Mouse (Mus musculus) ES-E14 (cell line): ENCODE measurements around the gene Slk. TPM values are rescaled to one million over a fixed set of nuclear protein-coding genes. Genes with fewer than 3 reads are reported as not detected.

Experiments used
- DNase-seq: peaks from one replicate; pipeline ENCODE4 v3.0.0-alpha.2; 2013; ENCODE audit warnings: low read depth, low spot score
- H3K27ac ChIP-seq: 2 replicates; pipeline ENCODE4 v1.5.1; 2012; ENCODE audit warnings: low read depth, mild to moderate bottlenecking, low read length, moderate library complexity, mixed read lengths; ENCODE audit not compliant: poor library complexity, insufficient read depth, severe bottlenecking
- H3K36me3 ChIP-seq: 2 replicates; pipeline ENCODE4 v1.6.1; 2012; ENCODE audit warnings: mild to moderate bottlenecking, low read length, moderate library complexity, mixed read lengths; ENCODE audit not compliant: control insufficient read depth, poor library complexity, insufficient read depth, severe bottlenecking
- H3K4me1 ChIP-seq, 2 experiments: fragments of 150-350 bp in 1 of 2; sonication (generic) in 1 of 2; 2 replicates each; pipeline ENCODE4 v1.6.1; 2012; ENCODE audit warnings: low read length in 2 of 2, mild to moderate bottlenecking in 1 of 2, mixed read lengths in 1 of 2; ENCODE audit not compliant: control insufficient read depth in 2 of 2, insufficient read depth in 2 of 2, poor library complexity in 1 of 2
- H3K4me3 ChIP-seq, 2 experiments: fragments of 150-350 bp in 1 of 2; sonication (generic) in 1 of 2; 2 replicates each; pipeline ENCODE4 v1.5.1; 2012; ENCODE audit warnings: low read length in 2 of 2, low read depth in 1 of 2, mild to moderate bottlenecking in 1 of 2, mixed read lengths in 1 of 2; ENCODE audit not compliant: insufficient read depth in 1 of 2, poor library complexity in 1 of 2, severe bottlenecking in 1 of 2
- H3K9ac ChIP-seq: 2 replicates; pipeline ENCODE4 v1.6.1; 2012; ENCODE audit warnings: low read depth, mild to moderate bottlenecking, low read length, mixed read lengths; ENCODE audit not compliant: poor library complexity, insufficient read depth, severe bottlenecking
- H3K9me3 ChIP-seq: fragments of 150-350 bp; sonication (generic); 2 replicates; pipeline ENCODE4 v1.6.1; 2012; ENCODE audit warnings: low read depth, mild to moderate bottlenecking, low read length; ENCODE audit not compliant: control insufficient read depth, insufficient read depth
- CHD2 ChIP-seq: IDR thresholded peaks from 2 replicates; pipeline ENCODE4 v1.6.1; 2014; ENCODE audit warnings: mild to moderate bottlenecking, low read depth, low read length, inconsistent platforms
- HCFC1 ChIP-seq: IDR thresholded peaks from 2 replicates; pipeline ENCODE4 v1.6.1; 2012; ENCODE audit warnings: low read length, inconsistent platforms, borderline replicate concordance; ENCODE audit not compliant: insufficient read depth
- MAFK ChIP-seq: IDR thresholded peaks from 2 replicates; pipeline ENCODE4 v1.6.1; 2014; ENCODE audit warnings: mild to moderate bottlenecking, low read depth, low read length, inconsistent platforms; ENCODE audit not compliant: insufficient read depth
- ZC3H11A ChIP-seq: IDR thresholded peaks from 2 replicates; pipeline ENCODE4 v1.6.1; 2012; ENCODE audit warnings: low read depth, mild to moderate bottlenecking, inconsistent platforms, low read length, borderline replicate concordance
- ZNF384 ChIP-seq: IDR thresholded peaks from 2 replicates; pipeline ENCODE4 v1.6.1; 2012; ENCODE audit warnings: low read depth, low read length, inconsistent platforms
- in situ Hi-C, 2 experiments: fragments of 600-800 bp; cut with MboI; formaldehyde crosslinking; loops; one replicate each; pipeline ENCODE4 v1.15.1; 2025; ENCODE audit warnings: low sequenced_read_pairs in 2 of 2, inconsistent platforms in 1 of 2; ENCODE audit not compliant: unreplicated experiment in 2 of 2
- total RNA-seq: library from RNA; depleted of rRNA; stranded (reverse); fragments of 300-350 nt; gene quantifications from 2 replicates; pipeline ENCODE4 v1.2.3, GENCODE M21; 2012

Slk gene
- total RNA-seq, 1 experiment: 23.4 TPM

DNA sequence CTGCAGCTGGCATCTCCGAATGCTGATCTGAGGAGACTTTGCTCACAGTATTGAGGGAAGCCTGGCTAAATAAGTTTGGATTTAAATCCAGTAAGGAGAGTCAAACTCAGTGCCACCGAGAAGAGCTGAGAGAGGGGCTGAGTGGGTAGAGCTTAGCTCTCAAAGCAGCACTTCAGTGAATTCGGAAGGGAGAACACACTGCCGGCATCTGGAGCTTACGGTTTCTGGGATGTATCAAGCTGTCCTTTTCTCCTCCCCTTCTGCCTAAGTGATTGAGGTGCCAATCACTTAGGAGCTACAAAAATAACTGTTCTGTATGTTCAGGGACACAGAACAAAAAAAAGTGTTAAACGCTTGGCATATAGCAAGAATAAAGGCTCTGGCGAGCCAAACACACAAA is 37.0 kb upstream of the Slk start:
- TF ChIP-seq ZNF384: no peak
- TF ChIP-seq MAFK: no peak
- no peak for TF ChIP-seq HCFC1
- TF ChIP-seq CHD2: no peak
- TF ChIP-seq ZC3H11A: no peak
- H3K27ac ChIP-seq: no peak overlapping the region
- in situ Hi-C loops: no loop called here

DNA sequence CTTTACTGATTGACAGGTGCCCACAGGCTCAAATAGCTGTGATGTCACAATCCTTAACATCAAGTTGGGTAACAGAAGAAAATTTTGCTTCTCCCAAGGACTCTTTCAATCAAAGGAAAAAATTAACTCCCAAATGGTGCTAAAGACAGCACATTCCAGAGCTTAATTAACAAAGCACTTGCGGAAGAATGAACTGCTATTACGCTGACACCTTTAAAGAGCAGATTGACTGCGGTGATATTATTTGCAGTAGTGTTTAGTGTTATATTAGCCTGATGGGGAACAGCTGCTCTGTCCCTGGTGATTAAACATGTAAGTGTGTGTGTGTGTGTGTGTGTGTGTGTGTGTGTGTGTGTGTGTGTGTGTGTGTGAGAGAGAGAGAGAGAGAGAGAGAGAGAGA is 34.4 kb upstream of the Slk start:
- no peaks in the 10 kb centered on the region for H3K9me3 ChIP-seq
- no peaks in the 10 kb centered on the region for H3K36me3 ChIP-seq
- H3K27ac ChIP-seq: no peak overlapping the region
- H3K4me3 ChIP-seq: no peak overlapping the region
- in situ Hi-C loops: no loop called here
- H3K9ac ChIP-seq: no peak overlapping the region
- no peak for DNase-seq
- TF ChIP-seq ZNF384 (no peak), HCFC1 (no peak), ZC3H11A (no peak), MAFK (no peak), CHD2 (no peak)
- H3K4me1 ChIP-seq: peaks cover 2% of the 10 kb centered on the region in 2 experiments; a peak in 1 of 4 replicates

More for the DNA sequence above, 37.0 kb upstream of the Slk start:
- H3K9me3 ChIP-seq: no peaks in the 10 kb centered on the region
- H3K9ac ChIP-seq: no peak overlapping the region
- no peak for DNase-seq
- H3K4me1 ChIP-seq: peaks cover 2 to 10% of the 10 kb centered on the region in 2 experiments; a peak in 3 of 4 replicates
- H3K36me3 ChIP-seq: no peaks in the 10 kb centered on the region
- no peak overlapping the region for H3K4me3 ChIP-seq

DNA sequence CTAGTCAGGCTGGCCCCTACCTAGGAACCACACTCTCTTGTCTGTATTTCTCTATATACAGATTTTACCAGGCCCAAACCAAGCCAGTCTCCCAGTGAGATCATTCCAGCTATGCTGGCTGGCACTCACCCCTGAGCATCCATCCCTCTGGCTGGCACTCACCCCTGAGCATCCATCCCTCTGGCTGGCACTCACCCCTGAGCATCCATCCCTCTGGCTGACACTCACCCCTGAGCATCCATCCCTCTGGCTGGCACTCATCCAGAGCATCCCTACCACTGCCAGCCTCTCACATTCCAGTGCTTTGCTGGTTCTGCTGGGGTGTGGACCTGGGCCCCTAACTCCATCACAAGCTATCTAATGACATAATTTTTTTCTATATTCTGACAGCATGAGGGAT is 34.0 kb upstream of the Slk start:
- Histone ChIP-seq H3K27ac (no peak overlapping the region), H3K9me3 (no peaks in the 10 kb centered on the region), H3K4me1 (peaks cover 2% of the 10 kb centered on the region in 2 experiments; a peak in 1 of 4 replicates), H3K9ac (no peak overlapping the region), H3K36me3 (no peaks in the 10 kb centered on the region), H3K4me3 (no peak overlapping the region)
- DNase-seq: no peak
- in situ Hi-C loops: no loop called here
- TF ChIP-seq HCFC1 (no peak), ZNF384 (no peak), MAFK (no peak), CHD2 (no peak), ZC3H11A (no peak)

DNA sequence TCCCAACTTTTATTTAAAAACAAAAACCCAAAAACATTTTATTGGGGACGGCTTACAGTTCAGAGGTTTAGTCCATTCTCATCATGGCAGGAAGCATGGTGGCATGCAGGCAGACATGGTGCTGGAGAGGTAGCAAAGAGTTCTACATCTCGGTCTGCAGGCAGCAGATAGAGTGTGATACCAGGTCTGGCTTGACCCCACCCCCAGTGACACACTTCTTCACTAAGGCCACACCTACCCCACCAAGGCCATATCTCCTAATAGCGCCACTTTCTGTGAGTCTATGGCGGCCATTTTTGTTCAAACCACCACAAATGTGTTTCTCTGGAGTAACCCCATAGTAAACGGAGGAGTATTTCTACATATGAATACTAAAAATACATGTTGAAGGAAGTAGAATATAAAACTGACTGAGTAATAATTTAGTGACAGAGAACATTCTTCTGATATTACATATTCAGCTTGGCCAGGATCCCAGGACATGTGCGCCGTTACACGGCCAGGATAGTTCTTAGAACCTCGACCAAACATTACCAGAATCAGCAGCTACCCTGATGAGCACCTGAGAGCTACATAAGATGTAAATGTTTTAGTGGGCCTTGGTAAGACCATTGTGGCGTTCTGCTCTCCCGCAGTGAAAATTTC is 30.9 kb upstream of the Slk start:
- TF ChIP-seq CHD2 (no peak), ZNF384 (no peak), ZC3H11A (no peak), HCFC1 (no peak), MAFK (no peak)
- in situ Hi-C loops: no loop called here
- H3K27ac ChIP-seq: no peak overlapping the region
- DNase-seq: no peak
- no peak overlapping the region for H3K4me3 ChIP-seq
- no peaks in the 10 kb centered on the region for H3K36me3 ChIP-seq
- no peaks in the 10 kb centered on the region for H3K9me3 ChIP-seq
- no peaks in the 10 kb centered on the region for H3K4me1 ChIP-seq
- H3K9ac ChIP-seq: no peak overlapping the region

DNA sequence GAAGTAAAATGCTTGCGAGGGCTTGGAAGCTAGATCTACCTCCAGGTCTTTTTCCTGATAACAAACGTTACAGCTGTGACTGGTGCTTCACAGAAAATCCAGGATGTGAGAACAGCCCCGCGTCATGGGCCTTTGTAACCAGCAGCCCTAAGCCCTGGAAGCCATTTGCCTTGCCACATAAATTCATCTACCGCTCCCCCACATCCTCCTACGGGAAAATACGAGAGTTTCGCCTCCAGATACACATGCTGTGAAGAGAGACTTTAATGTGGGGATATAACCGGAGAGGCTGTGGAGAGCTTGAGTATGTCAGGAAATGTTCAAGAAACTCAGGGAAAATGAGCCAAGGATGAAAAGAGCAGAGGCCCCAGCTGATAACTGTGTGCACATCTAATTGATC is 30.3 kb upstream of the Slk start:
- H3K9me3 ChIP-seq: no peaks in the 10 kb centered on the region
- H3K4me1 ChIP-seq: no peaks in the 10 kb centered on the region
- in situ Hi-C loops: no loop called here
- no peaks in the 10 kb centered on the region for H3K36me3 ChIP-seq
- no peak overlapping the region for H3K9ac ChIP-seq
- no peak for DNase-seq
- H3K4me3 ChIP-seq: no peak overlapping the region
- no peak overlapping the region for H3K27ac ChIP-seq
- TF ChIP-seq ZC3H11A (no peak), CHD2 (no peak)
